Comparison of ENCODE assay signal across 27 mouse cellular contexts in the genomic region with DNA sequence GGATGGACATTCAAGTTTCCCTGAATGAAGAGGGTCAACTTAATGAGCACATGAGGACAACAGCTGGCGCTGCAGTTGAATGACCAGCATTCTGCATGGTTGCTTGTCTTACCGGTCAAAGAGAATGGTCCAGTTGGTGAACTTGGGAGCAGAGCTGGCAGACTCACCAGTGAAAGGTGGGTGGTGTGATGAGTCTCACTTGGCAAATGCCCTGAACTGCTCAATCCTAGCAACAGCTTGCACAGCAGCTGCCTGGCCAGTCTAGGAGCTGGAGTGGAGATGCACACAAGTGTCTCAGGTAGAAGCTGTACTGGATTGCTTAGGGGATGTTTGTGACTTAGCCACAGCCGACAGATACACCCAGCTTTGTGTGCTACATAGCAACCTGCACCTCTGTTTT. TPM values are rescaled to one million over a fixed set of nuclear protein-coding genes. Genes with fewer than 3 reads are reported as not detected.
"Had no signal": no experiment of that assay in that cellular context is flagged by ENCODE, and none has a peak within 500 bp of the region (broad histone marks: within the 10 kb centered on the region; RNA-seq: fewer than 3 reads in every experiment).

No protein-coding gene starts in this region.

- H3K9me3 ChIP-seq: heart, embryonic 10.5 days; heart, embryonic 12.5 days; hindbrain, embryonic 10.5 days; hindbrain, embryonic 12.5 days; hindbrain, embryonic 15.5 days; intestine, embryonic 15.5 days; limb, embryonic 10.5 days; limb, embryonic 12.5 days; liver, embryonic 13.5 days had no signal

- H3K4me2 ChIP-seq: heart, embryonic 12.5 days; hindbrain, embryonic 12.5 days; hindbrain, embryonic 15.5 days; intestine, embryonic 15.5 days; limb, embryonic 12.5 days; liver, embryonic 11.5 days; liver, embryonic 13.5 days had no signal

- H3K9ac ChIP-seq: heart, embryonic 12.5 days; hindbrain, embryonic 12.5 days; hindbrain, embryonic 15.5 days; intestine, embryonic 15.5 days; limb, embryonic 12.5 days; liver, embryonic 13.5 days had no signal

- H3K4me3 ChIP-seq: gastrocnemius, adult 2 months; heart, embryonic 10.5 days; heart, embryonic 12.5 days; hindbrain, embryonic 10.5 days; hindbrain, embryonic 12.5 days; hindbrain, embryonic 15.5 days; intestine, embryonic 15.5 days; layer of hippocampus, adult 2 months; left cerebral cortex, adult 2 months; limb, embryonic 10.5 days; limb, embryonic 12.5 days; liver, embryonic 13.5 days had no signal

- H3K36me3 ChIP-seq: heart, embryonic 10.5 days; heart, embryonic 12.5 days; hindbrain, embryonic 10.5 days; hindbrain, embryonic 12.5 days; hindbrain, embryonic 15.5 days; intestine, embryonic 15.5 days; limb, embryonic 10.5 days; limb, embryonic 12.5 days; liver, embryonic 13.5 days had no signal

- DNase-seq: gastrocnemius, adult 2 months; gastrocnemius, postnatal 10 days; gastrocnemius, postnatal 25 days; heart, adult 18-20 months; heart, postnatal 10 days; heart, postnatal 4 days; kidney, adult 18-20 months; kidney, adult 8-10 months; kidney, postnatal 10 days; kidney, postnatal 25 days; kidney, postnatal 4 days; liver; liver, embryonic 13.5 days had no signal

- H3K27ac ChIP-seq: gastrocnemius, adult 2 months; heart, embryonic 10.5 days; hindbrain, embryonic 10.5 days; hindbrain, embryonic 12.5 days; hindbrain, embryonic 15.5 days; intestine, embryonic 15.5 days; layer of hippocampus, adult 2 months; left cerebral cortex, adult 2 months; limb, embryonic 10.5 days; limb, embryonic 12.5 days; liver, embryonic 13.5 days had no signal

- ATAC-seq: inflammation-experienced regulatory T-cells, adult 6 months; intestine, embryonic 15.5 days; intestine, postnatal 0 days had no signal

- H3K27me3 ChIP-seq: hindbrain, embryonic 12.5 days; hindbrain, embryonic 15.5 days; intestine, embryonic 15.5 days had no signal

- H3K4me1 ChIP-seq: heart, embryonic 10.5 days; heart, embryonic 12.5 days; hindbrain, embryonic 12.5 days; intestine, embryonic 15.5 days; limb, embryonic 10.5 days; limb, embryonic 12.5 days; liver, embryonic 13.5 days had no signal

RNA-seq across cellular contexts. Expression of gene Adra2c, which starts 26.1 kb away (rescaled TPM):
- total RNA-seq: granulocyte monocyte progenitor cell, adult 5-6 weeks had no signal
- polyA plus RNA-seq: inflammation-experienced regulatory T-cells, adult 6 months; limb, embryonic 10.5 days; liver, embryonic 11.5 days; liver, embryonic 13.5 days had no signal
